Mouse (Mus musculus) lung, adult 18-20 months (tissue): ENCODE data around the gene Galt.

Source experiments
- DNase-seq, 2 experiments: peaks; one replicate each; pipeline ENCODE4 v3.0.0; 2022; ENCODE audit warnings: mixed read lengths in 2 of 2

Gene Galt

DNA sequence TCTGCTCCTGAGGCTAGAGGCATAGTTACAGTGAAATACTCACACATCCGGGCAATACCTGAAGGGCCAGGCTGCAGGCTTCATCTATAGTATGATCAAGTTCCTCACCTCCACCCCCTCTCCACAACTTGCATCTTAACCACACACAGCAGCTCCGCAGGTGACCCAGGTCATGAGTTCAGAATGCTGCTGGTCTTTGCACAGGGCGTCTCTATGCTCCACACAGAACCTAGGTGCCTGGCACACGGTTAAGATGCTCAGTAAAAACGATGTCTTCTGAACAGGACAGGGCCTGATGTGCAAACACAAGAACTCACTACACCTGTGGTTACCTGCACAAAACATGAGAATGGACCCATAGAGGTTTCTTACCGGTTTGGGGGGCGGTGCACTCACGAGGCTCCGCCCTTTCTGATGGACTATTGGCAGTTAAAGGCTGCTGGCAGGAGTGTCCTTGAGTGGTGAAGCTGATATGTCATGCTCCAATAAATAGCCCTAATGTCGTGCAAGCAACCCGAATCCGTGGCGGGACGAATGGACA is at the start of gene Galt:
Gene Galt, plus strand, starts transcription at position 432 of the 541 bp plus-strand sequence.
- DNase-seq = no peak

DNA sequence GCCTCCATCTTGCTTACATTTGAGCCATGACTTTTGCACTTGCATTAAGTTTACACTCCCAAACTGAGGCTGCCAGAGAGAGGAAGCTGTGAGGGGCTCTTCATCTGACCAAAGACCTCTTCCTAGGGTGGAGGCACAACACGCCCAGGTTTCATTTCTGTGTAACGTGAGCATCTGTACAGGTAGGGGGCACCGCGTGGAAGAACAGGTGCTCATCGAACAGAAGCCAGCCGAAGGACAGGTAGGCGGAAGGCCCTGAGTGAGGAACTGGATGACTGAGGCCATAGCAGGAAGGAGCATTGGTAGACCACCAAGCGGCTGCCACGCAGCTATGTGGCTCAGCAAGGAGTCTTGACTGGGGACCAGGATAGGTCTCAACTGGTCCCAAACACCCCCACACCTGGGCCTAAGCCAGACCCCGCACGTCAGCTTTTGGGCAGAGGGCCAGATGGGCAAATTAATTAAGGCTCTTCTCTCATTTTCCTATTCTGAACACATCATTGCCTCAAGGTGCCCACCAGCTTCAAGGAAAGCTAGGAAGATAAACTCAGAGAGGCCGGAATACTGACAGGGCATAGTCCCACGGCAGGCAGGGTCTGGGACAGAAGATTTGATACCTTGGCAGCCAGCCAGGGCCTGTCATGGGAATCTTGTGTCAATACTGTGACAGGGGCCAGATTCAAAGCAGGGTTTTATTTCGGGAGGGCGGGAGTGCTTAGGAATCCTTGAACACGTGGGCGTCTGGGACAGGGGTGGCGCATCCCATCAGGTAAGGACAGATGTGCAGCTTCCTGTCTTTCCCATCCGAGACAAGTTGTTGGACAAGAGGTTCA is 48.9 kb upstream of the Galt start:
- DNase-seq = no peak

DNA sequence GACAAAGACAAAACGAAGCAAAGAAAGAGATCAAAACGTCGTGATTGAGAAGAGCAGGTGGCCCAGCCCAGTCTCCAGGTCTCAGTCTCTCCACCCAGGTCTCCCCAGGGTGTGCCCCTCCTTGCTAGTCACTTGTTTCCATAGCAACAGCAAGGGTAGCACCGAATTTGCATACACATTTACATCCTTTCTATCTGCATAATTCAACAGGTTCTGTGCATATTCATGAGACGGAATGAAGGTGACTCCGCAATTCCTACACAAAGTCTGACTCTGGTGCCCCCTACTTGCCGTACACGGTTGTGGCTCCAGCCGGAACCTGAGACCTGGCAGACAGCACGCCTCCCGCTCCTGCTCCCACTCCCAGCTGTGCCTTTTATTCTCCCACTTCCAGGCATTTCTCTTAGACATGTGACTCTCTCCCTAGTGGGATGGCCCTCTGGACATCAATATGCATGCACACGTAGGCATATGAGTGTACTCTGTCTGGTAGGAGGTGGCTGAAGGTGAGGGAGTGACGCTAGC is 48.0 kb upstream of the Galt start:
- peak; percentile 73 to 76 for DNase-seq

DNA sequence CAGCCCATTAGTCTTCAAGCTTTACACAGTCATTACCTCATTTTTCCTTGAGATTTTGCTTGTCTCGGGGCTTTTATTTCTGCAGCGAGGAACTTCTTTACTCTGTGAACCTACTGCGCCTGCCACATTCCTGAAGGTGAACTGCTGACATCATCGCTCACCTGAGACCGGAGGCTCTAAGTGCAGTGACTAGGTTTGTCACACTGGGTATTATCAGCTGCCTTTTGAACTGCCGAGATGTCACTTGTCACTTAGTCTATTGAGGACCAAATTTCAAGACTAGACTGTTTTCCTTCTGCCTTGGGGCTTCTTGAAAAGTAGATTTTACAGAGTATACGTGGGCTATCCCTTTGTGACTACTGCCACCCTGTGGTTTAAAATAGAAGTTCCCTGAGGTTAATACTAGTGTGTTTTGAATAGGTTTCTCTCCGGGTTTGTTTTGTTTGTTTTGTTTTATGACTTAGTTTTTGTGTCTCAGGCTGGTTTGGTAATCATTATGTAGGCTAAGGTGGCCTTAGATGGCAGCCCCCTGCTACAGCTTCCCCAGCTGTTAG is 46.8 kb upstream of the Galt start:
- no peak for DNase-seq

DNA sequence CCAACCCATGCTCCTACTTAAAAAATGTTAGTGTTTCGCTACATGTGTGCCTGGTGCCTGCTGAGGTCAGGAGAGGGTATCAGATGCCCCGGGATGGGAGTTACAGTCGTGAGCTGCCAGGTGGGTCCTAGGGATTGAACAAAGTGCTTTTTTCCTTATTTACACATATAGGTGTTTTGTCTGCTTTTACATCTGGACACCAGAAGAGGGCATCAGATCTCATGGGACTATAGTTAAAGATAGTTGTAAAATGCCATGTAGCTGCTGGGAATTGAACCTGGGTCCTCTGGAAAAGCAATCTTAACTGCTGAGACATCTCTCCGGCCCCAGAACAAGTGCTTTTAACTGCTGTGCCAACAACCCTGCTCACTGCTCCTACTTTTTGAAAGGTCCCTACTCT is 44.8 kb upstream of the Galt start:
- no peak for DNase-seq

DNA sequence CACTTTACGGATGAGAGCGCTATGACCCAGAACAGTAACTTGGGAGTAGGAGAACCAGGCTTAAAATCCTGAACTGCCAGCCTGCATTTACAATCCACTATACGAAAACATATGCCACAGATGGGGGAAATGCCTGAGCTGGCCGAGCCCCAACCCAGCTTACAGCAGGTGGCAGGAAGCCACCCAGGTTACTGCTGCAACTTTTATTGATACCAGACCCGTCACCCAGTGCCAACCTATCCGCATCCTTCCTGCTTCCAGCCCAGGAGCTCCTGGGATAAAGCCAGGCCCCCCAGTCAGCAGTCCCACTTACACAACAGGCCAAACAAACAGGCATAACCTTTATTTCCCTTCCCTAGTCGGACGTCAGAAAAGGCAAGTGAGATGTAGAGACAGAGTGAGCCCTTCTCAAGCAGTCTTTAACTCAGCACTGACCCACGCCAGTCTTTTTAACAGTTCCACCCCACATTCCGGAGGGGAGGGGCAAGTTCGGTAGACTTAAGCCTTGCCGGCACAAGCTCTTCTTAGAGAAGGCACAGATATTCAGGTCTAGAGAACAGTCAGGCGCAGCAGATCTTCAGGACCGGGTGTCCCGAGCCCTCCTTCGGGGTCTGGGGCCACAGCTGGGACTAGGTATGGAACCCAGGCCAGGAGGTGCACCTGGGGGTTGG is 43.2 kb upstream of the Galt start:
- DNase-seq = no peak

DNA sequence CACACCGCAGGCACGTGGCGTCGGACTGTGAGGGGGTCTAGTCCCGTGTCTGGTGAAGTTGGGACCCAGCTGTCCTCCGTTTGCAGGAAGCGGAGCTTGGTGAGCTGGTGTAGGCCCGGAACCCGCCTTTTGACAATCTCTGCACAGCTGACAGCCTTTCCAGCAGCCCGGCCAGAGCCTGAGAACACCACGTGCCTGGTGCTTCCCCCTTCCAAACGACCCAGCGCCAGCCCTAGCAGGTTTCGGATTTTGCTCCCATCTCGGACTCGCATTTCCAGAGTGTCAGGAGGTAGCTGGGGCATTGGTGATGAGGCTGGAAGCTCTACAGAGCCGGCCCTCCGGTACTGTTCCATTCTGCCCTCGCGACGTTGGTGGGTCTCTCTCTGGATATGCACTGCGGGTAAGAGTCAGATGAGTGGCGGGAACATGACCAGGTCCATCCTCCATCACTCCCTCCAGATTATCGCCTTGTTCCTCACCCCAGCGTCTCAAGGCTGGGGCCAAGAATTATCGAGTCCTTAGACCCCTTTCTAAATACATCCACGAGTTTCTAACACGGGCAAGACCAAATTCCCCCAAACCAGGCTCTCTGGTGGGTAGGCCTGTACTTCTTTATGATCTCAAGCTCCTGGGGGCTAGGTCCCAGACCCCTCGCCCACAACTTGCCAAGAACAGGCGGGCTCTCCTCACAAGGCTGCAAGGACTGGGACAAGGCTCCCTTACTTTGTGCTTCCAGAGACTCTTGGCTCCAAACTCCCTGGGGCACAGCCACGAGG is 42.4 kb upstream of the Galt start:
- no peak for DNase-seq

DNA sequence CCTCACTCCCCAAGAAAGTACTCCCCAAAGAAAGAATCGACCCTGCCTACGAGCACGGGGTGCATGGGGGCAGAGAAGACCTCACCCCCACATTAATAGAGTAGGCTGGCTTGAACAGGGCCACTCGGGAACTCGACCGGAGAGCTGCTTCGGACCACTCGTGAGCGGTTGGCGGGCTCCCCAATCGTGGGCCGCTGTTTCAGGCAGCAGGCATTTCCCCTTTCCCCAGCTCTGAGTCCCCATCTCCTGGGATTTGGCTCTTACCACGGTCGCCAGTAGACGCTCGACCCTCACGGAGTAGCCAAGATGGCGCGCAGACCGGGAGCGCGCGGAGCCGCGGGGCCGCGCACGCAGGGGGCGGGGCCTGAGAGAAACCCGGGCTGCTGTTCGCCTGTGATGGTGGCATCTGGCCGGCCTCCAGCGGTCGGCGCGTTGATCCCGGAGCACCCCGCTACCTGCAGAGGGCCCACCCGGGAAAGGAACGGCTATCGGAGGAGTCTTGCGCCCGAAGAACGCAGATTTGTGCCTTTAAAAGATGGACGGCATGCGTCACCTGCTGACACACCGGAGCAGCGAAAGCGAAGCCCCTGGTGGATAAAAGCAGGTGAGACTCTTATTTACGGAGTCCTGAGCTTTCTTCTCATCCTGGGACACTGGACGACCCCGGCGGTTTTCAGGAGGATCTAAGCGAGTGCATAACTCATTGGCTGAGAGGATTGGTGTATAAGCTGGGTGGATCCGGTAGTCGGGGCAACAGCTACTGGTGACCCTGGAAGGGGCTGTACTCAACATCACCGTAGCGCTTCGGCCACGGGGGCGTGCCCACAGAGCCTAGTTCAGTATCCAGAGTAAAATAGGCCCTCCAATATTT is 41.6 kb upstream of the Galt start, which contains the start of gene Rpp25l:
Gene Rpp25l, minus strand, starts transcription at position 338 of the 871 bp plus-strand sequence.
- DNase-seq = peak; percentile 81 to 86

DNA sequence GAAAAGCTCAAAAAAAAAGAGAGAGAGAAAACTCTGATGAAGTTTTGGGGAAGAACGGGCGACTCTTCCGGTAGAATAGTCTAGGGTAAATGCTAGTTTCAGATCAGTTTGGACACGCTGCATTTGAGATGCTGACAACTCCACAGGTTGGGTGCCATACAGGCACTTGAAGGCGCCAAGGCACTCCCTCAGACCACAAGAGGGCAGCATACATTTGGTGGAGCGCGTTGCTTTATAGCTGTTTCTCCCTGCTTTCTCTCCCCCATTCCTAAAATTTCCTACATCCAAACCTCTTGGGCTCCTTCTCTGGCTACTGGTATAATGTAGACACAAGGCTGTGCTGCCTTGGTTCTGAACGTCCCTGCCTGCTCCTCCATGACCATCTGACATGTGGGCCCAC is 40.8 kb upstream of the Galt start:
- DNase-seq = peak; percentile 56 to 71

DNA sequence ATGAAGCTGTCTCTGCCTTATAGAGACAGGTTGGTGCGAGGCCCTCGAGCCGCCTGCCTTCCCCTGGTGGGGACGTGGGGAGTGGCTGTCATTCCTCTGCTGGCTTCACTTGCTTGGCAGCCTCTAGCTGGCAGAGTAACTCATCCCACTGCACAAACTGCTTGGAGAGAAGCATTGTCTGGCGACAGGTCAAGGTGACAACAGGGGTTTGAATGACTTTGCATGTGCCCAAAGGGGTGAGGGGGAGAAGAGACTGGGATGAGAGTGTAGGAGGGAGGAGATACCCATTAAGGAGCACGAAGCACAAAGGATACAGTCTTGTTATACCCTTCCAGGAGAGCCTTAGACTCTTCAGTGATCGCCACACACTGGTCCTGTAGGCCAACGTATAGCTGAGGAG is 39.9 kb upstream of the Galt start:
- DNase-seq = no peak

DNA sequence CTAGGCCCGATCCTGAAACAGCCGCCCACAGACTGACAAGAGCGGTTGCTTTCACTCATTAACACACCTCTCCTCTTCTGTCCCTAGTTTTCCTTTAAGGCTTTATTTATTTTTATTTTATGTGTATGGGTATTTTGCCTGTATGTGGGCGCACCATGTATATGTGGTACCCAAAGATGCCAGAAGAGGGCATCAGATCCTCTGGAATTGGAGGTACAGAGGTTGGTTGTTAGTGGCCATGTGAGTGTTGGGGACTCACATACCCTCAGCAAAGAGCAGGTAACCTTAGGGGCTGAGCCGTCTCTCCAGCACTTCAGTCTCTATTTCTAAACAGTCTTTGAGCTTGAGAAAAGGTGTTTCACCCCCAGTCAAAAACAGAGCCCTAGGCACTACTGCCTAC is 39.4 kb upstream of the Galt start:
- DNase-seq = peak in 1 of 2 experiments; percentile 45

DNA sequence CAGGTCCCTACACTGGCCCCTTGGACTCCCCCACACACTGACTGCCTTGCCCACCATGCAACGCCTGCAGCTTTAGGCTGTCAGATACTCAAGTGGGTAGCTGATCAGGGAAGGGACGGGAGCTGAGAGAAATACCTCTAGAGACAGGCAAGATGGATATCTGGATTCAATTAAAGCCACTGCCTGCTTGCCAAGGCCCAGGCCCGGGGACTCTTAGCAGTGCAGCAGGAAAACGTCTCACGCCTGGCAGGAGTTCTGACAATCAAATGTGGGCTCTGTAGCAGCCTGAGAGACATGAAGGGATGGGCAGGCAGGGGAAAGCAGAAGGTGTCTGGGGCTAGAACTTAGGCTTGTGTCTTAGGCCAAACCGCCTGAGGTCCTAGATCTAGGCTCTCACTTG is 38.2 kb upstream of the Galt start:
- no peak for DNase-seq

DNA sequence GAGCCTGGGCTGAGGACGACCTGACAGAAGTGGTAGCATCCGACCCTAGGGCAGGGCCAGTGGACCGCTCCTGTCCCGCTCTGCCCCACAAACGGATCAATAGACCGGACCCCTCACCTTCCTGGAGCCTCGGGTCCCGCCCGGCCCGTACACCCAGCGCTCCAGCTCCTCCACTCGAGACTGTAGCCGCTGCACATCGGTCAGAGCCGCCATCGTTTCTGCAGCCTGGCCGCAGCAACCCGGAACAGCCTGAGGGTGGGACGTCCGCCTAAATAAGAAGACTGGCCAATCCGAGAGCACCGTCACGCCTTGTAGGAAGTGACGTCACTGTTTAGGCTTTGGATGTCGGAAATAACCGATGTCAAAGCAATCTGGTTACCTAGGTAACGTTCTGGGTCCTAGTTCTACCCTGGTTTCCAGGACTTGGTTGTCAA is 32.1 kb upstream of the Galt start, which contains the start of gene Dctn3:
Gene Dctn3, minus strand, starts transcription at position 253 of the 434 bp plus-strand sequence.
- DNase-seq = peak; percentile 91 to 93

DNA sequence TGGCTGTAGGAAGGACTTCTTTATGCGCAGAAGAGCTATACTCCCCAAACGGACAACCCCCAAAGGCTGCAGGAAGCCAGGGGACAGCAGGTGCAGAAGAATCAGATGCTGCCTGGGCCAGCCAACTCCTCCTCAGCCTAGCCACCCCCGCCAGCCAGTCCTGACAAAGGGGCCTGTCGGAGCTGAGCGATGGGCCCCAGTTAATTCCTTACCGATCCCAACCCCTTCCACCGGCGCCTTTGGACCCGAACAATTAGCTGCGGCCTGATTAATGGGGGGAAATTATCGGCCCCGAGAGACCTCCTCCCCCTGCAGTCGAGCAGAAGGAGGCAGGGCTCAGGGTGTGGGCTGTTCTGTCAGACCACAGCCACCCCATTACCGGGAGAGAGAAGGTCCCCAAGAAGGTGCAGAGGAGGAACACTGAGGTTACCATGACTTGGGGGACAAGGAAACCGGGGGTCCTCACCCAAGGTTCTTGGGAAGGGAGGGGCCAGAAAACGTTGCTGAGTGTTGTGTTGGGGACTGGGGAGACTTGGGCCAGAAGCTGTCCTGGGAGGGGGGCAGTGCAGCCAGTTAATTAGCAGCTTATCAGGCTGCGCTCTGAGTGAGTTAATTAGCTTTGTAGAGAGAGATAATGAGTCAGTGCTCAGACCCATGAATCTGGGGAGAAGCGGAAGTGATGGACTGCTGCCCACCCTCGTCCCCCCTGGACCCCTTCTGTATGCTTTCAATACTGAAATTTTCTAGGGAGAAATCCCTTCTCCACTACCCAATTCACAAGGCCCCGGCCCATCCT is 28.0 kb upstream of the Galt start:
- DNase-seq = no peak

DNA sequence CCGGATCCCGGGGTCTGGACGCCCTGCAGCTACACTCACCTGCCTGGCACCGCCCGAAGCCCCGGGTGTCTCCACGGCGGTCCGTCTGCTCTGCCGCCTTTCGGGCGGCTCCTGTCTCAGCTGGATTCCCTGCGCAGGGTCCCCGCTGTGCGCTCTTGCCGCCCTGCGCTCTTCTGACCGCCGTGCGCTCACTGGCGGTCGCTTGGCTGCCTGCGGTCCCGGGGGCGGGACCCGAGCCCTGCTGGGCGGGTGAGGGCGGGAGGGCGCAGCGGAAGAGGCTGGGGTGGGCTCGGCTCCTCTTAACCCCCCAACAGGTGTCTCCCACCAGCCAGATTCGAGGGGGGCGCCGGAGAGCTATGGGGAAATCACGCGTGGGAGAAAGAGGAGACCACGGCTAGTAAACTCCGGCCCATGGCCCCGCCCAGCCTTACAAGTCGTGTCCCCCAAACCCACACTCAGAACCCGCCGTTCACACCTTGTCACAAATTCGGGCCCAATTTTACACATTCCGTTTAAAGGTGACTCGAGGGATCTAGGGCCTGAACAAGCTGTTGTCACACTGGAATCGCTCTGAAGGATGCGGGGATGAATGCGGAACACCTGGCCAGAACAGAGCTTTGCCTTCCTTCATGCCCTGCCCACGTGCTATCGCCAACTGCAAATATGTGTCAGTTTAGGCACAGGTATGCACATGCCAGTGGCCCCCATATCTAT is 23.8 kb upstream of the Galt start, which contains the start of gene Arid3c:
Gene Arid3c, minus strand, starts transcription at position 91 of the 714 bp plus-strand sequence.
- DNase-seq = no peak

DNA sequence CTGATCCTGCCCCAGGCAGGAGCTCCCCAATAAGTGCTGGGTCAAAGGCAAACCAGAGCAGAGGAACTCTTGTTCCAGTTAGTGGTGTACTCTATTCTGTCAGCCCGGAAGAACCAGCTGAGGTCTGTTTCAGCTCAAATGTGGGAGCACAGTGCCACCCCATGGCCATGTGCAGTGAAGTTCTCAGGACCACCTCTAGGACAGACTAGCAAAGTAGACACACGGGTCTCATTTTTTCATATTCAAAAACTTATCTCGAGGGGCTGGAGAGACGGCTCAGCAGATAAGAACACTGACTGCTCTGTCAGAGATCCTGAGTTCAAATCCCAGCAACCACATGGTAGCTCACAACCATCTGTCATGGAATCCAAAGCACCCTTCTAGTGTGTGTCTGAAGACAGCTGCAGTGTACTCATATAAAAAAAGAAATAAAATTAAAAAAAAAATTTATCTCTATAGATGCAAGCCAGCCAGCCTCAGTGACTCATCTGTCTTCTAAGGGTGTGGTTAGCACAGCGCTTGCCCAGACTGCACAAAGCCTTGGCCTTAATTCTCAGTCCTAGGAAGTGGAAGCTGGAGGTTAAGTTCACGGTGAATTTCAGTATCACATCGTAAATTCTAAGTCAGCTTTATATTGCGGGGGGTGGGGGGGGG is 17.3 kb upstream of the Galt start:
- peak; percentile 70 to 72 for DNase-seq

DNA sequence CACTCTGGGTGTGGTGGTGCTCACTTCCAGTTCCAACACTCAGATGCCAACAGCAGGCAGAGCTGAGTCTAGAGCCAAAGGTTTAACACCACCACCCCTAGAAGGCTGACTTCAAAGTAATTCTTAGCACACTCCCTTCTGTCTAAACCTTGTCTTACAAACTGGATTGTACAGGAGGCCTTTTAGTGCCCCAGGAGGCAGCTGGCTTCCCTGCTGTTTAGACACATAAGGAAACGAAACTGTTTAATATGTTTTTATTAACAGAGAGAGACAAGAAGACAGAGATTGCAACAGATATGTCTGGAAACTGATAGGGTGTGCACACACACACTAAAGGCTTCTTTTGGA is 16.8 kb upstream of the Galt start:
- DNase-seq = no peak

DNA sequence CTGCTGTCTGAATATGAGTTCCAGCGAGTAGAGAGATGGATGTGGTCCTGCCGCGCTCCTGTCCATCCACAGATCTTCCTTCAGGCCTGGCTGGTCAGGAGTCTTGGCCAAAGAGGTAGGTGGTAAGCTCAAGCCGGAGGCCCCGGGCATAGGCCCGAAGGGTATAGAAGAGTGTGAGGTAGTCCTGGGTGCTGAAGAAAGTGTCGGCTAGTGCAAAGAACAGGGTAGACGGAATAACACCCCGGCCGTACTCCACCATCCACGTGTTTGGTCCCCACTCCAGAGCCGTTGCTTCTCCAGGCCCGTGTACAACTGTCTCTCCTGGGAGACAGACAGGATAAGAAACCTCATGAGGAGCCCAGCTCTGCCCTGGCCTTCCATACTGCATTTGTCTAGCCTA is 15.8 kb upstream of the Galt start:
- DNase-seq = no peak
